Mouse (Mus musculus): Measurements from ENCODE around the gene Kif2a. TPM values are rescaled to one million over a fixed set of nuclear protein-coding genes. Genes with fewer than 3 reads are reported as not detected.

The Kif2a gene
- total and polyA plus RNA-seq, 3 experiments, result 16.3 to 85.5 (median 21.1) TPM

DNA sequence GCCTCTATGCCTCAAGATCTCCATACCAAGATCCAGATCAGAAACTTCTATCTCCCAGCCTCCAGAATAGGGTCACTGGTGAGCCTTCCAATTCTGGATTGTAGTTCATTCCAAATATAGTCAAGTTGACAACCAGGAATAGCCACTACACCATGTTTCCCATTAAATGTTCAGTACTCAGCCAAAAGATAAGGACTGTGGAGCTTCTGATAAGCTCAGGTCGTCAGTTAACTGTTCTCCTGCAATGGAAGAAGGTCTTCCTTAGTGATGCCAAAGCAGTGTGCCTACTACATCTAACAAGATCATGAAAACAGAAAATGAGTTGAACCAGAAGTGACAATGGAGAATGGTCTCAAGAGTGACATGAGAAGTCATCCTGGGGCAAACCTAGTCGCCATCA, 25.0 kb downstream of the Kif2a start:
- H3K27me3 ChIP-seq (replicated peaks), result no peaks in the 10 kb centered on the region
- H3K4me1 ChIP-seq (ENCODE audit: control insufficient read depth in 1 of 2, insufficient read depth in 2 of 2), result peaks cover 4 to 42% of the 10 kb centered on the region in 2 experiments
- dilution Hi-C loops (cut with MboI; ENCODE audit: extremely low pct_ligation_motif_present, extremely low pct_unique_long_range_greater_than_20kb, low sequenced_read_pairs), result no loop called here
- no peak for TF ChIP-seq USF1 (IDR thresholded peaks at IDR 0.05; ENCODE audit: low read depth, low read length)
- TF ChIP-seq CHD1 (IDR thresholded peaks at IDR 0.05; ENCODE audit: low read depth, low read length), result no peak
- TF ChIP-seq ZNF384 (IDR thresholded peaks at IDR 0.05; ENCODE audit: low read depth, low read length), result no peak
- no peak for TF ChIP-seq HCFC1 (IDR thresholded peaks at IDR 0.05; ENCODE audit: low read depth, low read length)
- TF ChIP-seq EP300 (IDR thresholded peaks at IDR 0.05; ENCODE audit: low read length), result no peak
- no peak for TF ChIP-seq BHLHE40 (IDR thresholded peaks at IDR 0.05; ENCODE audit: low read depth, low read length)
- TF ChIP-seq JUND (conservative IDR thresholded peaks at IDR 0.05; ENCODE audit: low read depth, low read length), result no peak
- no peak for TF ChIP-seq ETS1 (conservative IDR thresholded peaks at IDR 0.05; ENCODE audit: low read depth, low read length)
- no peak for TF ChIP-seq SMC3 (IDR thresholded peaks at IDR 0.05; ENCODE audit: low read depth, low read length)
- no peak for TF ChIP-seq KAT2A (IDR thresholded peaks at IDR 0.05; ENCODE audit: insufficient replicate concordance, low read length)
- no peak for TF ChIP-seq ZC3H11A (IDR thresholded peaks at IDR 0.05; ENCODE audit: low read depth, low read length)
- no peak for TF ChIP-seq ZKSCAN1 (IDR thresholded peaks at IDR 0.05; ENCODE audit: borderline replicate concordance, low read depth, low read length)
- TF ChIP-seq SIN3A (IDR thresholded peaks at IDR 0.05; ENCODE audit: low read length), result no peak
- no peak for TF ChIP-seq POLR2A (IDR thresholded peaks at IDR 0.05; ENCODE audit: low read depth, low read length)
- no peak for TF ChIP-seq NRF1 (IDR thresholded peaks at IDR 0.05; ENCODE audit: low read depth, low read length)
- TF ChIP-seq CTCF (conservative IDR thresholded peaks at IDR 0.05 in 1 of 2, IDR thresholded peaks at IDR 0.05 in 1 of 2; ENCODE audit: low read depth in 2 of 2, low read length in 2 of 2), result no peak
- no peak for TF ChIP-seq MXI1 (IDR thresholded peaks at IDR 0.05; ENCODE audit: low read depth, low read length)
- TF ChIP-seq E2F4 (IDR thresholded peaks at IDR 0.05; ENCODE audit: insufficient replicate concordance, low read depth, low read length), result no peak
- TF ChIP-seq CHD2 (IDR thresholded peaks at IDR 0.05; ENCODE audit: low read length), result no peak
- H3K4me3 ChIP-seq (replicated peaks in 1 of 3; ENCODE audit: low read depth in 2 of 3, low read length in 2 of 3, poor library complexity in 1 of 3), result no peak overlapping the region
- H3K27ac ChIP-seq (ENCODE audit: insufficient read depth, low read depth), result no peak overlapping the region
- peaks cover 31% of the 10 kb centered on the region for H3K79me2 ChIP-seq (replicated peaks; ENCODE audit: control insufficient read depth, extremely low read depth, insufficient read depth, poor library complexity, severe bottlenecking)
- in situ Hi-C loops (cut with MboI; ENCODE audit: low pct_ligation_motif_present, low pct_unique_long_range_greater_than_20kb, low sequenced_read_pairs), result no loop called here
- H3K4me2 ChIP-seq (ENCODE audit: insufficient read depth, low read depth, poor library complexity, severe bottlenecking), result no peak overlapping the region
- H3K36me3 ChIP-seq (replicated peaks in 1 of 2; ENCODE audit: control insufficient read depth in 1 of 2, insufficient read depth in 1 of 2, low read length in 1 of 2), result peaks cover 8 to 49% of the 10 kb centered on the region in 2 experiments
- no peak for DNase-seq (ENCODE audit: extremely low read depth)
- no peak overlapping the region for H3K9ac ChIP-seq (ENCODE audit: insufficient read depth, low read depth)
- H3K9me3 ChIP-seq (replicated peaks; ENCODE audit: low read length), result no peaks in the 10 kb centered on the region

DNA sequence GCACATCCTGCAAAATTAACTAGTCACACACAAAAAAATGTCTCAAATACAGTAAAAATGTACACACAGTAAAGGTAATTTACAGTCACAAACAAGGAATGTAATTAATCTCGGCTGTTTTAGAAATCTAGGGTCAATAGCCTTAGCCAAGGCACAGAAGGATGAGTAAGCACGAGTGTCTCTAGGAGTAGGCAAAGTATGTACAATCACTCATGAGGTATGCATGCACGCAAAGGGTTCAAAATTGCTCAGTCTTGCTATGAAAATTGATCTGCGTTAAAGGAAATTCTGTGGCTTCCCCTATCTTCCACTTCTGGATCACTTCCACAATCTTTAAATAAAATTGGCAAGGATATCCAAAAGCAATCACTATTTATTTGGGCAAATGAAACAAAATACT, 60.4 kb downstream of the Kif2a start:
- H3K36me3 ChIP-seq (replicated peaks in 1 of 2; ENCODE audit: control insufficient read depth in 1 of 2, insufficient read depth in 1 of 2, low read length in 1 of 2), result peaks cover 28 to 60% of the 10 kb centered on the region in 2 experiments
- no peak overlapping the region for H3K9ac ChIP-seq (ENCODE audit: insufficient read depth, low read depth)

More for the DNA sequence above, 60.4 kb downstream of the Kif2a start:
- Histone ChIP-seq H3K4me1 (ENCODE audit: control insufficient read depth in 1 of 2, insufficient read depth in 2 of 2) (peaks cover 5 to 11% of the 10 kb centered on the region in 2 experiments; a peak in 2 of 4 replicates), H3K79me2 (replicated peaks; ENCODE audit: control insufficient read depth, extremely low read depth, insufficient read depth, poor library complexity, severe bottlenecking) (no peaks in the 10 kb centered on the region), H3K4me2 (ENCODE audit: insufficient read depth, low read depth, poor library complexity, severe bottlenecking) (no peak overlapping the region), H3K27me3 (replicated peaks) (no peaks in the 10 kb centered on the region), H3K4me3 (replicated peaks in 1 of 3; ENCODE audit: low read depth in 2 of 3, low read length in 2 of 3, poor library complexity in 1 of 3) (no peak overlapping the region), H3K27ac (ENCODE audit: insufficient read depth, low read depth) (no peak overlapping the region), H3K9me3 (replicated peaks; ENCODE audit: low read length) (no peaks in the 10 kb centered on the region)
- TF ChIP-seq UBTF (IDR thresholded peaks at IDR 0.05; ENCODE audit: low read depth, low read length) (no peak), MAX (IDR thresholded peaks at IDR 0.05; ENCODE audit: low read length) (no peak), HCFC1 (IDR thresholded peaks at IDR 0.05; ENCODE audit: low read depth, low read length) (no peak), TCF12 (IDR thresholded peaks at IDR 0.05; ENCODE audit: low read depth, low read length) (no peak), JUN (IDR thresholded peaks at IDR 0.05; ENCODE audit: insufficient read depth, low read depth, low read length) (no peak), ZMIZ1 (IDR thresholded peaks at IDR 0.05; ENCODE audit: low read depth, low read length) (no peak), IRF4 (IDR thresholded peaks at IDR 0.05; ENCODE audit: low read depth, low read length) (no peak)
- dilution Hi-C loops (cut with MboI; ENCODE audit: extremely low pct_ligation_motif_present, extremely low pct_unique_long_range_greater_than_20kb, low sequenced_read_pairs), result no loop called here
- no peak for DNase-seq (ENCODE audit: extremely low read depth)
- in situ Hi-C loops (cut with MboI; ENCODE audit: low pct_ligation_motif_present, low pct_unique_long_range_greater_than_20kb, low sequenced_read_pairs), result no loop called here

All from CH12.LX (cell line).